Mouse (Mus musculus) large intestine, adult 2 months (tissue): ENCODE measurements around the gene Tpbg. TPM values are rescaled to one million over a fixed set of nuclear protein-coding genes. Genes with fewer than 3 reads are reported as not detected.
"Not testable (repeated sequence)": the region's sequence is repeated elsewhere in the genome, so short reads cannot be mapped to it uniquely, and the experiment has no call there.

Experiments
- DNase-seq: peaks from one replicate; pipeline ENCODE4 v3.0.0-alpha.2; 2012; ENCODE audit warnings: low read depth, low spot score
- WGBS: fragments of 180-500 bp; shearing (Covaris S2); methylation state at CpG from one replicate; pipeline ENCODE4 v1.1.7; 2018; 5-methylcytosine and 5-hydroxymethylcytosine counted together
- polyA plus RNA-seq: library from polyadenylated mRNA; depleted of rRNA; stranded (reverse); fragments of >200 nt; gene quantifications from 2 replicates; pipeline ENCODE4 v1.2.3, GENCODE M21; 2012; rRNA removed

Gene Tpbg
- polyA plus RNA-seq = 2.1 and 2.2 TPM in 2 replicates

GRCm38 (mm10) chr9:85842351-85843011 lies at the start of gene Tpbg:
Gene Tpbg, plus strand, starts transcription at chr9:85842380.
- DNase-seq = no peak
- WGBS = under 1% methylated on average over 39 of the region's 39 CpGs

GRCm38 (mm10) chr9:85801986-85802385 lies 40.2 kb upstream of the Tpbg start:
- not testable (repeated sequence) for DNase-seq
- 73% methylated on average over 2 of the region's 2 CpGs for WGBS

GRCm38 (mm10) chr9:85802563-85802962 lies 39.6 kb upstream of the Tpbg start:
- 82% methylated on average over 4 of the region's 4 CpGs for WGBS
- no peak for DNase-seq

- DNase-seq = no peak
- 90% methylated on average over 6 of the region's 6 CpGs for whole genome bisulfite sequencing
Measured at GRCm38 (mm10) chr9:85806411-85806810, 35.8 kb upstream of the Tpbg start.

GRCm38 (mm10) chr9:85809246-85809645 lies 32.9 kb upstream of the Tpbg start:
- DNase-seq = no peak
- WGBS = 71% methylated on average over 3 of the region's 3 CpGs

- no peak for DNase-seq
- 90% methylated on average over 11 of the region's 11 CpGs for WGBS
Measured at GRCm38 (mm10) chr9:85820829-85821228, 21.4 kb upstream of the Tpbg start.

GRCm38 (mm10) chr9:85835521-85836425 lies 6.4 kb upstream of the Tpbg start:
- 86% methylated on average over 17 of the region's 17 CpGs for WGBS
- no peak for DNase-seq

- WGBS = 11% methylated on average over 3 of the region's 3 CpGs
- no peak for DNase-seq
Measured at GRCm38 (mm10) chr9:85839626-85840025, 2.6 kb upstream of the Tpbg start.

GRCm38 (mm10) chr9:85841891-85842290 lies 289 bp upstream of the Tpbg start:
- 1% methylated on average over 16 of the region's 16 CpGs for WGBS
- no peak for DNase-seq

- DNase-seq = no peak
- WGBS = under 1% methylated on average over 65 of the region's 65 CpGs
Measured at GRCm38 (mm10) chr9:85843031-85843890, 1.1 kb downstream of the Tpbg start.

- DNase-seq = no peak
Measured at GRCm38 (mm10) chr9:85843891-85844646, 1.9 kb downstream of the Tpbg start.

GRCm38 (mm10) chr9:85844647-85844983 lies 2.4 kb downstream of the Tpbg start:
- WGBS = 86% methylated on average over 9 of the region's 9 CpGs

More at GRCm38 (mm10) chr9:85843891-85844646, 1.9 kb downstream of the Tpbg start:
- WGBS = 7% methylated on average over 79 of the region's 80 CpGs

GRCm38 (mm10) chr9:85846186-85846585 lies 4.0 kb downstream of the Tpbg start:
- no peak for DNase-seq
- 82% methylated on average over 2 of the region's 2 CpGs for WGBS

More at GRCm38 (mm10) chr9:85844647-85844983, 2.4 kb downstream of the Tpbg start:
- no peak for DNase-seq

- 88% methylated on average over 4 of the region's 4 CpGs for WGBS
- DNase-seq = no peak
Measured at GRCm38 (mm10) chr9:85854780-85855179, 12.6 kb downstream of the Tpbg start.

GRCm38 (mm10) chr9:85856511-85856910 lies 14.3 kb downstream of the Tpbg start:
- 71% methylated on average over 6 of the region's 6 CpGs for WGBS
- no peak for DNase-seq

- 66% methylated on average over 4 of the region's 4 CpGs for WGBS
Measured at GRCm38 (mm10) chr9:85861065-85861464, 18.9 kb downstream of the Tpbg start.

GRCm38 (mm10) chr9:85862562-85862961 lies 20.4 kb downstream of the Tpbg start:
- 60% methylated on average over 6 of the region's 6 CpGs for WGBS
- DNase-seq = no peak

More at GRCm38 (mm10) chr9:85861065-85861464, 18.9 kb downstream of the Tpbg start:
- DNase-seq = no peak

- no peak for DNase-seq
- WGBS = 73% methylated on average over 7 of the region's 7 CpGs
Measured at GRCm38 (mm10) chr9:85872908-85873307, 30.7 kb downstream of the Tpbg start.

- WGBS = 74% methylated on average over 5 of the region's 5 CpGs
- DNase-seq = no peak
Measured at GRCm38 (mm10) chr9:85893681-85894080, 51.5 kb downstream of the Tpbg start.
